Mouse (Mus musculus) thymus, postnatal 4 days (tissue): ENCODE results near the gene Mylk.
A peak's percentile ranks its signal among the peaks of the same experiment; 100 is the strongest.
"Not testable (repeated sequence)": the region's sequence is repeated elsewhere in the genome, so short reads cannot be mapped to it uniquely, and the experiment has no call there.

ENCODE experiments used
- DNase-seq: peaks from one replicate; pipeline ENCODE4 v3.0.0; 2021

Gene Mylk

GRCm38 (mm10) chr16:34745065-34745585, at the start of gene Mylk:
Gene Mylk (plus strand): TSS chr16:34745210.
- DNase-seq, result peak; percentile 38

- not testable (repeated sequence) for DNase-seq
Measured at GRCm38 (mm10) chr16:34698721-34699120, 46.3 kb upstream of the Mylk start.

DNA sequence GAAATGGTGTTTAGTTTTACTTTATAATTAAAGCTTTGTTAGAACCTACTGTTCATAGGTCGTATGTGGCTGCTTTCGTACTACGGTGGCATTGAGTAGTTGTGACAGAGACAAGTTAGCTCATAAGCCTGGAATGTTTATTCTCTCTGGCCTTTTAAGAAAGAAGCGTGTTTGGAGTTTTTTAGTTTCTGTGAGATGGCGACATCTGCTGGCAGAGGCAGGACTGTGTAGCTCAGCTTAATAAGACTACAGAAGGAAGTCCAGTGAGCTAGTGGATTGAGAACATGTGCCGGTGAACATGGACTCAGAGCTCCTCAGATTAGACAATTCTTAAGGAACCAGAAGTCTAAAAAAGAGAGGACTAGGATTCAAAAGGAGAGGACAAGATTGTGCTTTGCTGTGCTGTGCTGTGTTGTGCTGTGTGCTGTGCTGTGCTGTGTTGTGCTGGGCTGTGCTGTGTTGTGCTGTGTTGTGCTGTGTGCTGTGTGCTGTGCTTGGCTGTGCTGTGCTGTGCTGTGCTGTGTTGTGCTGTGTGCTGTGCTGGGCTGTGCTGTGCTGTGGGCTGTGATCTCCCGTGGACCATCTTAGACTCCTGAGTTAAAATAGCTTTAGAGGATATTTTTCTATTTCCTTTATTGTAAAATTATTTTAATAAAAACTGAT, 44.7 kb upstream of the Mylk start:
- DNase-seq, result peak; percentile 70

DNA sequence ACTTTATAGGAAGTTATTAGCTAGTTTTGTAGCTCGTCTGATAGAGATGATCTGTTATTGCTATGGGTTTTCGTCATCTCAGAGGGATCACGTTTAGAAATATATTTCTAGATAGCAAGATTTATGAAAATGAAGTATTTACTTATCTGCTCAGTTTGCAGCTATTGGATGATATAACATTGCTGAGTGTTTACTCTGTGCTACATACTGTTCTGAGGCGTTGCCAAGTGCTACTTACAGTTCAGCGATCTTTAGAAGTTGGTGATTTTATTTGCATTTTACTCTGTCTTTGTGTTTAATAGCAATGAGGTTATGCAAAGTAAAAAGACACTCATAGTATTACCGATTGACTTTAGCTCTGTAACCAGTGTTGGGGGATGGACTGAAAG, 44.2 kb upstream of the Mylk start:
- DNase-seq, result no peak

DNA sequence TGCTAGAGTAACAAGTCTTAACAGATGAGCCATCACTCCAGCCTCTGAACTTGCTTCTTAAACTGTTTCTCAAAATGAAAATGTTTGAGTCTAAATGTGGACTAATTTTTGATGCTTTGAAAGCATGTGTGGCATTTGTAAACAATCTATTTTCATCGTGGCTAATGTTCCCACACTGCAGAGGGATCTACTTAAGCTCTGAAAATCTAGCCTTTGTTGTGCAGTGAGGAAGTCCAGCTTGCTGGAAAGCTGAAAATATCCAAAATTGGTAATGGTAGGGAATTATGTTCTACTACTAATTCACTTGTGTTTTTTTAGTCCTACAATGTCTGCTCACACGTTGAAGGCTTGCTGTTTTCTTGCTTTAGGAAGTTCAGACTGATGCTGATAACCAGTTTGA, 39.0 kb upstream of the Mylk start:
- DNase-seq, result no peak

DNA sequence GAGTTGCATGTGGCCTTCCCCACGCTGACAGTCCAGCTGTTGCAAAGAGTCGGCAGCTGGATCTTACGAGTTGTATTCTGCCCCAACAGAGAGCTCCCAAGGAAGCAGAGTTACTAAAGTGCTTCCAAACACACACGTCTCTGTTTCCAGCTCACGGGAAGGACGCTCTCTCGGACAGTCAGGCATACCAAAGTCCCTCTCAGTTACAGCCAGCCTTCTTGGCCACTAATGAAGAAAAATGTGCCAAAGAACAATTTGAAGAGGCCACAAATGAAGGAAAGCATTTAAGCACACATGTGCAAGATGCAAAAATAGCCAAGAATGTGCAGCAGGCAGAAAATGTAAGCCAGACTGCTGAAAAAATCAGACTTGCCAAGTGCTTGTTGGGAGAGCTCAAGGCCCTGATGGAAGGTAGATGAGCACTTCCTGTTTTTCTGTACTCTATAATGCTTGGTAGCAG, 38.5 kb upstream of the Mylk start:
- no peak for DNase-seq

- DNase-seq, result no peak
Measured at GRCm38 (mm10) chr16:34711481-34711880, 33.5 kb upstream of the Mylk start.

- DNase-seq, result no peak
Measured at GRCm38 (mm10) chr16:34725156-34725555, 19.9 kb upstream of the Mylk start.

DNA sequence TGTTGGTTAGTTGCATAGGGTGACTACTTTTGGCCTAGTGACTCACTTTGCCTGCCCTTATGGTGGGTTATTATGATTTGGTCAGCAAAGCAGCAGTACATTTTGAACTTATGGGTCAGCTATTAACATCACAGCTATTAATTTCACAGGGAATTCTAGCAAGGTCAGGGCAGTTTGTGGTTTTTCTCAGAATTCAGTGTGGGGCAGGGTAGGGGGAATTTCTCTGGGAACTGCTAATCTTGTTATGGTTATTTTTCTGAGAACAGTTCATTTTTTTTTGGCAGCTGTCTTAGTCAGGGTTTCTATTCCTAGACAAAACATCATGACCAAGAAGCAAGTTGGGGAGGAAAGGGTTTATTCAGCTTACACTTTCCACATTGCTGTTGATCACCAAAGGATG, 16.4 kb upstream of the Mylk start:
- DNase-seq, result not testable (repeated sequence)

GRCm38 (mm10) chr16:34729371-34729770, 15.6 kb upstream of the Mylk start:
- DNase-seq, result no peak

GRCm38 (mm10) chr16:34738656-34739233, 6.3 kb upstream of the Mylk start:
- DNase-seq, result no peak

GRCm38 (mm10) chr16:34742930-34743329, 2.1 kb upstream of the Mylk start:
- DNase-seq, result peak; percentile 23

- no peak for DNase-seq
Measured at GRCm38 (mm10) chr16:34748081-34748720, 3.2 kb downstream of the Mylk start.

GRCm38 (mm10) chr16:34749536-34749935, 4.5 kb downstream of the Mylk start:
- DNase-seq, result no peak

DNA sequence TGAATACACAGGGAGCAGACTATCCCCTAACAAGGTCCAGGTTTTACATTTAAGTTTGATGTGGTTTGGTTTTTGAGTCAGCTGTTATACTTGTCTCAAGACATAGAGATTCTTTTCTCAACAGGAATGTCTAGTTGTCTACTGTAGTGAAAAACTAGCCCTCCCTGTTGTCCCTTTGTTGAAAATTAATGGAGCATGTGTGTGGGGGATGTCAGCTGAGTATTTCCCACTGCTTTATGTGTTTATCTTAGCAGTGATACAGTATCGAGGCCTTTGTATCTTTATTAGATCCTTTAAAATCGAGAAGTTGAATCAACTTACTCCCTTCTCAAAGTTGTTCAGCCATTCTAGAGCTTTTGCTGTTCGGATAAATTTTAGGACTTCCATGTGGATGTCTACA, 7.0 kb downstream of the Mylk start:
- DNase-seq, result no peak

DNA sequence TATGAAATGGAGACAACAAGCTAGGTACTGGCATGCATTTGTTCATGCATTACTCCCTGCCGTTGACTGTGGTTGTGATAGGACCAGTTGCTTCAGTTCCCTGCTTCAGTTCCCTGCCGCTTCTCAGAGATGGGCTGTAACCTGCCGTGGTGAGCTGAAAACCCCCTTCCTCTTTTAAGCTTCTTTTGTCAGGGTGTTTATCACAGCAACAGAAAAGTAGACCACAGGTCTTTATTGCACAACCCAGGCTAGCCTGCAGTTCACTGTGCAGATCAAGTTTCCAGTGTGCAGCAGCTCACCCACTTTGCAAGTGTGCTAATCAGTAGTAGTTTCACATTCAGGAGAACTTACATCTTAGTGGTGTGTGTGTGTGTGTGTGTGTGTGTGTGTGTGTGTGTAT, 8.0 kb downstream of the Mylk start:
- no peak for DNase-seq

- no peak for DNase-seq
Measured at GRCm38 (mm10) chr16:34756991-34757390, 12.0 kb downstream of the Mylk start.

DNA sequence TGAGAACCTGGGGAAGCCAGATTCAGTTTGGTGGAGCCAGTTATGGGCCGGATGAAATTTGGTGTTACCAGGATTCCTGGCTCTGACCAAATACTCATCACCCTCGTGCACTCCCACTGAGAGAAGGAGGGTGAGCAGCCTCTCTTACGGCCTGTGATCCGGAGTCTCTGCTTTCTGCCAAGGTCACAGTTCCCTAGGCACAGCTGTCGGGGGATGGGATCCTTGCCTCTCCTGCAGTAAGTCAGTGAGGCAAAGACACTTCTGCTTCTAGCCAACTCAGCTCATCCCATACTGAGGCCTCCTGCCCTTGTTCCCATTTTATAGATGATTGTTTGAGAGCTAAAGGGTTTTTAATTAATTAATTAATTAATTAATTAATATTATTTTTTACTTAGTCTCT, 13.2 kb downstream of the Mylk start:
- DNase-seq, result no peak

GRCm38 (mm10) chr16:34763959-34764591, 19.1 kb downstream of the Mylk start:
- DNase-seq, result no peak

DNA sequence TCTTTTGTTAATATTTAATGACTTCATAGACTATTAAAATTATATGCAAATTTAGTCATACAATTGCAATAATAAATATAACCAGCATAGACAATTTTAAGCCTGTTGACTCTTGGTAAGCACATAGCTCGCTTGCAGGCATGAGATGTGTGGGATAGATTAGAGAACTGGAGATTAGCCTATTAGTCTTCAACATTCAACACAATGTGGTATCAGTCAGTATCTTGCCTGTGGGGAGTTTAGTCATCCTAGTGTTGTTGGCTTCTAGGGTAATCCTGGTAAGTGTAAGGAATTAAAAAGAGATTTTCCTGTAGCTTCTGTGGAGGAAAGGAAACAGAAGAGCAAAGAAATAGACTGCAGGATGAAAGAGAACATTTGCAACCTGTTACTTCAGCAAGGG, 20.7 kb downstream of the Mylk start:
- no peak for DNase-seq

DNA sequence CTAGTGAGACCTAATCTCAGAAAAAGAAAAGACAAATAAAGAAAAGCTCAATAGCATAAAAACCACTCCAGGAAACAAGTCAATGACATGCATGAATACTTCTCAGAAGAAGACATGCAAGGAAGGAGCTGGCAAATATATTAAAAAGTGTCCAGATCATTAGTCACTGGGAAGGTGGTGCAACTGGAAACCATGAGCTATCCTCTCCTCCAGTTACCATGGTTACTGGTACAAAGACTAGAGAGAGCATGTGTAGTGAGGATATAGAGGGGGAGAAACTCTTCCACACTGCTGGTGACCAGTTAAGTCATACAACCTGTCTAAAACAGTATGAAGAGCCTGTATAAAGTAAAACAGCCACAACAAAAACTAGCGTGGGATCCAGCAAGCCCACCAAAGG, 21.2 kb downstream of the Mylk start:
- DNase-seq, result no peak

- DNase-seq, result no peak
Measured at GRCm38 (mm10) chr16:34767443-34767842, 22.4 kb downstream of the Mylk start.

DNA sequence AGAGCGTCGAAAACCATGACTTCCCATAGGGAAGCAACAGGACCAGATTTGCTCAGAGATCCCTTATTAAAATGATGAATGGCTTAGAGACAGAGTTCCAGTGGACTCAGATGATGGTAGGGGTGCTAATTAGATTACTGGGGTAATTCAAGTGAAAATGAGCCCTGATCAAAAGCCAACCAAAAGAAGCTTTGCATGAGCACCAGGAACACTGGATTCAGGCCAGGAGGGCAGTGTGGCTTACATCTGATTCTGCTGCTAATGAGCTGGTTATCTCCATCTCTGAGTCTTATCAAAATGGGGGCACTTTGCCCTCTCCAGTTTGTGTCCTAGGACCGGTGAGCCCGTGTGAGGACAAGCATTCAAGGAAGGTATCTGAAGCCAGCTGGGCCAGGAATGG, 23.4 kb downstream of the Mylk start:
- DNase-seq, result no peak

DNA sequence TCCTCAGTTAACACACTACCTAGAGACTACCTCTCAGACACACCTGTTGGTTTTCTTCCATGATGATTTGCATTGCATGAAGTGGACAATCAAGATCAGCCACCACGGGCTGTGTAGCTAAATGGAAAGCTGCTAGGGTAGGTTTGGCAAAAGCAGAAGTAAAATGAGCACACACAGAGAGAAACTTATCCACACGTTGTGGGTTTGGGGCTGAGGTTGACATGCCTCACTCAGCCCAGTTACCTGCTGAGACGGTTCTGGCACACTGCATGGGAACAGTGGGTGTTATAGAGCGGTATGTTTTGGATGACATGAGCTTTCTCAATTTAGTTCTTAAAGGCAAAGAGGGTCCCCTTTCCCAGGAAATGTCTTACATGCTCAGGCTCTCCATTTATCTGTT, 25.1 kb downstream of the Mylk start:
- DNase-seq, result no peak
